Mouse (Mus musculus): Measurements from ENCODE around the gene Stk10.

GRCm38 (mm10) chr11:32546483-32546882, 13.4 kb downstream of the Stk10 start:
- TF ChIP-seq POLR2A (IDR thresholded peaks at IDR 0.05; ENCODE audit: borderline replicate concordance, extremely low read depth, insufficient read depth, insufficient read length, poor library complexity, severe bottlenecking) (no peak), CTCF (IDR thresholded peaks at IDR 0.05; ENCODE audit: borderline replicate concordance, extremely low read depth, insufficient read depth, insufficient read length) (no peak)

Measured in brain, embryonic 14.5 days (tissue).